Mouse (Mus musculus) forebrain, embryonic 10.5 days (tissue): ENCODE measurements at regions not wholly inside any gene's neighbourhood (a gene's known extent, or its start where the extent isn't known, plus 50 kb on each side); places are given as distances from the start of the nearest gene placed in this dataset.
"Not testable (repeated sequence)": the region's sequence is repeated elsewhere in the genome, so short reads cannot be mapped to it uniquely, and the experiment has no call there.

ENCODE experiments used
- DNase-seq: peaks from one replicate; pipeline ENCODE4 v3.0.0-alpha.2; 2017; ENCODE audit warnings: low spot score; ENCODE audit errors: extremely low spot score
- H3K27ac ChIP-seq: fragments of 300-500 bp; sonication (generic); 2 replicates; pipeline ENCODE4 v1.5.1; 2016; ENCODE audit warnings: mild to moderate bottlenecking
- H3K27me3 ChIP-seq: fragments of 300-500 bp; sonication (generic); 2 replicates; pipeline ENCODE4 v1.6.1; 2016; ENCODE audit warnings: mild to moderate bottlenecking; ENCODE audit not compliant: poor library complexity, severe bottlenecking
- H3K36me3 ChIP-seq: fragments of 300-500 bp; sonication (generic); replicated peaks from 2 replicates; pipeline ENCODE4 v1.6.1; 2016; ENCODE audit warnings: mild to moderate bottlenecking, moderate library complexity
- H3K4me1 ChIP-seq: fragments of 300-500 bp; sonication (generic); 2 replicates; pipeline ENCODE4 v1.6.1; 2016
- H3K4me3 ChIP-seq: fragments of 300-500 bp; sonication (generic); 2 replicates; pipeline ENCODE4 v1.5.1; 2016; ENCODE audit warnings: mild to moderate bottlenecking, moderate library complexity
- H3K9me3 ChIP-seq: fragments of 300-500 bp; sonication (generic); 2 replicates; pipeline ENCODE4 v1.6.1; 2016; ENCODE audit warnings: mild to moderate bottlenecking, moderate library complexity
- WGBS: fragments of 180-500 bp; shearing (Covaris S2); methylation state at CpG from one replicate; pipeline ENCODE4 v1.1.7; 2016; 5-methylcytosine and 5-hydroxymethylcytosine counted together

DNA sequence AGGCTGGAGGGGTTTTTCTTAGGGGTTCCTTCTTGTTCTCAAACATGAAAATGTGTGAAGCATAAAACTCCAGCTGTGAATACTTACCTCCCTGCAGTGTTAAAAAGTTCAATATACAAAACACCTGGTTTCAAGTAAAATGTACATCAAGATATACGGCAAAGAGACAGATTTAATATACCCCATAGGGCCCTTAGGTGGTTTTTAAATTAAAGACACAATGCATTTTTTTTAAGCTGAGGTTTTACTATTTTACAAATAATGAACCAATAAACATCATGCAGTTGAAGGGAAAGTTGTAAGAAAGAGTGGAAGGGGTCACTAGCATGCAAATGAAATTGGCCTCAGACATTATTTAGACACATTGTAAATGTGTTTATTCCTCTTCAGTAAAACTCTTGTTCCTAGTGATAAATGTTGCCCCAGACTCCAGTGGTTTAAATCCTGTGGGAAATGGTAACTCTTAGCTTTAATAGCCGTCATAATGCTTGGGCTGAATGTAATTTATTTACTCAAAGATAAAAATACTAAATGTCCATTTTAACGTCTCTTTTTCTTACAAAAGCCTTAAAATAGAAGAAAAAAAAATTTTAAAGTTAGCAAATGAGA, 1337.9 kb downstream of the Efnb2 start:
- H3K27ac ChIP-seq: peak overlapping the region; percentile 3; the same call in 1 of the 2 replicates
- peaks cover 23% of the 10 kb centered on the region for H3K4me1 ChIP-seq
- H3K4me3 ChIP-seq: no peak overlapping the region

DNA sequence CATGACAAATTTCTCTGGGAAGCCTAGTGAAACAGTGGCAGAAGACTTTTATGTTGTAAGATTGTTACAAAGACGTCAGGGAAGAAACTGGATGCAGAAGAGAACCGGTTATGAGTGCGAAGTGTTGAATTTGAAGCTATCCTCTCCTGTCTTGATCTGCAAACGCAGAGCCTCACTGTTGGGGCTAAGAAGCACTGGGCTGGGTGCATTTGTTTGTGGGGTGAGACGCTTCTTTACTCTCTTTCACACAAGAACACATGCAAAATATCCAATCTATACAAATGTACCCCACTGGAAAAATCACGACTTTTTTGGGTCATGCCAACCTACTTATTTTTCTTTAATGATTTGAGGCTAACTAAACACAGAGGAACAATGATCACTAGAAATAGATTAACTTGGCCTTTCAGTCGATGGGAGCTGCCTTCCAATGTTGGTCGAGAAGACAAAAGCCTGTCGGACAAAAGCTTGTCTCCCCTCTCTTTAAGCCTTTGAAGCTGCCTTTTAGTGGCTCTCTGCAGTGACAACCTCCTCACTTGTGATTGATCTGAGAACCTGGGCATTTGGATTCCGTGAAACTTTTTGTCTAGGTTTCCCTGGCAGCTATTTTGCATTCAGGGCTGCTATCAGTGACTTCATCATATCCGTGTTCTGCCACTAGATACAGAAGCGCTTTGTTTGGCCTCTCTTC, 1338.5 kb downstream of the Efnb2 start:
- H3K27me3 ChIP-seq: 0 out of 2 replicates have a peak, but pooled peaks cover 8% of the 10 kb centered on the region
- H3K9me3 ChIP-seq: no peaks in the 10 kb centered on the region
- no peak overlapping the region for H3K4me3 ChIP-seq
- H3K4me1 ChIP-seq: peaks cover 23% of the 10 kb centered on the region
- no peaks in the 10 kb centered on the region for H3K36me3 ChIP-seq
- peak; percentile 21 for DNase-seq
- peak overlapping the region; percentile 54 for H3K27ac ChIP-seq
- WGBS: 32% methylated on average over 12 of the region's 12 CpGs

More for the DNA sequence above, 1337.9 kb downstream of the Efnb2 start:
- DNase-seq: no peak
- WGBS: 58% methylated on average over 3 of the region's 3 CpGs
- Histone ChIP-seq H3K27me3 (0 out of 2 replicates have a peak, but pooled peaks cover 8% of the 10 kb centered on the region), H3K36me3 (no peaks in the 10 kb centered on the region), H3K9me3 (no peaks in the 10 kb centered on the region)

DNA sequence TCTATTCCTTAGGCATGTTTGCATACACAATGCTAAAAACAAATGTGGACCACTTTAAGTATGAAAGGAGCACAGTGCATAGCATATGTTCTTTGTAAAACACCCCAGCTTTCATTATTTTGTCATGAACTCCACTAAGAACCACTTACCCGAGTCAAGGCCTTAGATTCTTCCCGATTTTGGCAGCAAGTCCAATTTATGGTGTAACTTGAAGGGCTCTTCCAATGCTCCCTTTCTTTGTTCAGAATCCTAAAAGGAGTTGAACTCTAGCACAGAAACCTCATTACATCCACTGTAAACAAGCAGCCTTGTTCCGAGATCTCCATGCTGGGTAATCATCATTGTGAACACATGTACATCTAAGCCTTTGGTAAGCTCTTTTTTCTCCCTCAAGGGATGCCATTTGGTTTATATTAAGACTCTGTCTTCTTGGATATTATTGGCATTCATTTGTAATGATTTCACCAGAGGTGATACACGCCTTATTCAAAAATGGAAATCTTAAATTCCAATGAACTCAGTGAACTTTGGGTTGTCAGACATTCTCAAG, 1344.2 kb downstream of the Efnb2 start:
- Histone ChIP-seq H3K36me3 (no peaks in the 10 kb centered on the region), H3K27me3 (0 out of 2 replicates have a peak, but pooled peaks cover 8% of the 10 kb centered on the region), H3K9me3 (no peaks in the 10 kb centered on the region), H3K4me3 (no peak overlapping the region), H3K27ac (no peak overlapping the region), H3K4me1 (peaks cover 10% of the 10 kb centered on the region)
- WGBS: 64% methylated on average over 4 of the region's 4 CpGs
- no peak for DNase-seq

DNA sequence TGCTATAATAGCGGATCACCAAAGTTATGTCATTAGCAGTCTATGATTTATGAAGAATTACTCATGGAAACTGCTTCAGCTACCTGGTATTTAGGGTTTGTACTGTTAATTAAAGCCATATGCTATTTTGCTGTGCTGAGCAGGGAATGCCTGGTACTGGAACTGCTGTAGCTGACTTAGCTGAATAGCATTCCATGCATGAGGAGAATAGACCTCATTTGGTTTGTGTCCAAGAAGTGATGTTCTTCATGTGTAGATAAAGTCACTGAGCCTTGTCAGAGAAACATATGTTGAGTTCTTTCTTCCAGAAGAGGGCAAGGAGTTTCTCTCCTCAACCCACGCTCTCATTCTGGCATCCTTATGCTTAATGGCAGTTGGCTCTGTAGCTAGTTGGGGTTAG, 1351.8 kb downstream of the Efnb2 start:
- H3K4me1 ChIP-seq: no peaks in the 10 kb centered on the region
- H3K27ac ChIP-seq: no peak overlapping the region
- no peaks in the 10 kb centered on the region for H3K27me3 ChIP-seq
- DNase-seq: no peak
- 96% methylated on average over 2 of the region's 2 CpGs for WGBS
- no peaks in the 10 kb centered on the region for H3K36me3 ChIP-seq
- no peak overlapping the region for H3K4me3 ChIP-seq
- no peaks in the 10 kb centered on the region for H3K9me3 ChIP-seq

DNA sequence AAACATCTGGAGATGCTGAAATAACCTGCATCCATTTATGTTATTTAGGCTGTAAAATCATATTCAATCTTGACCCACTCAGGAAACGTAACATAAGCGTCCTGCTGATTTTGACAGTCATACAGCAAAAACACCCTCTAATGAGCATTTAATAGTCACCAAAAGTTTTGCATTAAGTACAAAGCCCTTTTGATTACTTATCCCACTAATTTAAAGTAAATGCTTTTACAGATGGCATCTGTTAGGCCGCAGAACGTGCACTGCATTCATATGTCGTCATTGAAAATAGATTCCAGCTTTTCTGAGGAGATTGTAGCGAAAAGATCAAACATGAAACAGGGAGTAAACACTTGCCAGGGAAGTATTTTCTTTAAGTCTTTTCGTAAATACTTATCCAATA, 1371.7 kb downstream of the Efnb2 start:
- DNase-seq: no peak
- H3K36me3 ChIP-seq: no peaks in the 10 kb centered on the region
- H3K27ac ChIP-seq: no peak overlapping the region
- no peaks in the 10 kb centered on the region for H3K9me3 ChIP-seq
- peaks cover 5% of the 10 kb centered on the region; the same call in 1 of the 2 replicates for H3K4me1 ChIP-seq
- no peak overlapping the region for H3K4me3 ChIP-seq
- H3K27me3 ChIP-seq: no peaks in the 10 kb centered on the region
- WGBS: 63% methylated on average over 7 of the region's 7 CpGs

DNA sequence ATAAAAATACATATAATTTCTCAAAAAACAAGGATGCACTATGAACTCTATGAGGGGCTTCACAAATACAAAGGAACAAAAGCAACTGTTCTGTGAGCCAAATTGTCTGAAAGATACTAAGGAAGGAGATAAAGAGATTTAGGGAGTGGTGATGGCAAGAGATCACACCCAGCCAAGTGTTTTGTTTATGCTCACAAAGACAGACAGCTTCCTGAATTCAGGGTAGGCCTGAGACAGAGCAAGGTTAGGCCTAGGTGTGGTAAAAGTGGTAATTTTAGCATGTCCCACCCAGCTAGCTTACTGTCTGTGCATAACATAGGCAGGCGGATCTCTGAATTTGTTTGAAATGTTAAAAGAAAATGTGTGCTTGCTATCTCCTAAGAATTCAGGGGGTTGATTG, 1374.5 kb downstream of the Efnb2 start:
- Histone ChIP-seq H3K4me3 (no peak overlapping the region), H3K4me1 (peaks cover 5% of the 10 kb centered on the region; the same call in 1 of the 2 replicates), H3K27ac (no peak overlapping the region), H3K9me3 (no peaks in the 10 kb centered on the region), H3K27me3 (no peaks in the 10 kb centered on the region), H3K36me3 (no peaks in the 10 kb centered on the region)
- DNase-seq: no peak
- WGBS: 90% methylated on average over 1 of the region's 1 CpGs

DNA sequence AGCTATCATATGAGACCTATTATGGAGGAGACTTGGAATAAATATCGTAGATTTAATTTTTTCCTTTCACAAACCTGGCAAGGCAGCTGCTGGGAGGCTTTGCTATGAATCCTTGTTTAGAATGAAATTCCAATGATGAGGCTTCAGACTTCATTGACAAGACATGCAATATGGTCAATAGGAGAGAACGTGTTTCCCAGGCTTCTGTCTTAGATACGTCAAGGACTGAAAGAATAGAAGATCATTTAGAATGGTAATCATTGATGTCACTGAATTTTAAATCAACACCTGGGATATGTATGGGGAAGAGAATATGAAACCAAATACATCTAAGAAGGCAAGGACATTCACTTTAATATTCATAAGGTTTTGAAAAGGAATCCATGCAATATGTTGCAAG, 1393.6 kb downstream of the Efnb2 start:
- no peak for DNase-seq
- no peak overlapping the region for H3K27ac ChIP-seq
- no peaks in the 10 kb centered on the region for H3K9me3 ChIP-seq
- WGBS: 86% methylated on average over 3 of the region's 3 CpGs
- H3K27me3 ChIP-seq: no peaks in the 10 kb centered on the region
- H3K36me3 ChIP-seq: no peaks in the 10 kb centered on the region
- no peaks in the 10 kb centered on the region for H3K4me1 ChIP-seq
- H3K4me3 ChIP-seq: no peak overlapping the region

DNA sequence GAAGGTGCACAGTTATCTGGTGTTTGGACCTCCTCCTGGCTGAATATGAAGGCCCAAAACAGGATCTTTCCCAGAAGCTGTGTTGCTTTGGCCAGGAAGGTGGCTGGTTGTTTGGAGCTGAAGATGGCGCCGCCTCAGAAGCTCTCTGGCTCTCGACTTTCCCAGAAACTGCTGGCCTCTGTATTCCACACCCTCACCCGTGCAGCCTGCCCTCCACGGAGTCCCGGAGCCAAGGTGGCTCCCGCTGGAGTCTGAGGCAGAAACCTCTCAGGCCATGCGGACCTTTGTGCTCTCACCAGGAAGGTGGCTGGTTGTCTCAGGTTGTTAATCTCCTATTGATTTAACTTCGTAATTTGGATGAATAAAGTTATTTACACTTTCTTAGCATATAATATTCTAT, 1406.7 kb downstream of the Efnb2 start:
- H3K4me1 ChIP-seq, H3K27ac ChIP-seq, H3K4me3 ChIP-seq, H3K27me3 ChIP-seq, H3K9me3 ChIP-seq, DNase-seq, H3K36me3 ChIP-seq: not testable (repeated sequence)
- 93% methylated on average over 9 of the region's 9 CpGs for WGBS

DNA sequence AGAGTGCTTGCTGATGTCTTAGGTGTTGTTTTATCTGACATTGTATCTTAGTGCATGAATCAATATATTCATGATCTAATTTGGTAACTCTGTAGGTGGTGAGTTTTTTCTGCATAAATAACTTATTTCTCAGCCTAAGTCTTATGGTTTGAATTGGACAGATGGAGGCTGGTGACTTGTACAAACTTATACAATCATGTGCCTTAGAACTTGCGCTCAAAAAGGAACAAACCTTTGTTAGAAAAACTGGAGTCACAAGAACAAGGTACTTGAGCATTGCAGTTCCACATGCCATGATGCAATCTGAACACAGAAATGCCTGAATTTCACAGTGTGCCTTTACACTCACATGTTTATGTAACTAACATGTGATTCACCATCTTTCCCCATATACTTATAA, 1420.7 kb downstream of the Efnb2 start:
- no peaks in the 10 kb centered on the region for H3K9me3 ChIP-seq
- DNase-seq: no peak

DNA sequence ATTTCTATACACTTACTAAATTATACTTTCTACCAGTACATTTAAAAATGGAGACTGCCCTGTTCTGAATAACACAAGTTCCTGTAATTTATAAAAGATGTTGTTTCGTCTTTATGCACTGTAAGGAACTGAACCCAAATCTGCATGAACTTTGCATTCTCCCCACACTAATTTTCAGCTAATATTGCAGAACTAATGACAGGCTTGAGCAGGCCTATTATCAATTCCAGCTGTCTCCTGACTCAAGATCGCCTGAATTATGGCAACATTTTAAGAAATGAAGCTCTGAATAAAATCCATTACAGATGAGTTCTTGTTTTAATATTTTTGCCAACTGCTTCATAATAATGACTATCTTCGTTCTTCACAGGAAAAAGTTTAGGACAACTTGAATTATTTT, 1427.0 kb downstream of the Efnb2 start:
- no peak for DNase-seq
- 79% methylated on average over 3 of the region's 3 CpGs for WGBS
- Histone ChIP-seq H3K27me3 (no peaks in the 10 kb centered on the region), H3K36me3 (no peaks in the 10 kb centered on the region), H3K9me3 (no peaks in the 10 kb centered on the region), H3K4me3 (no peak overlapping the region), H3K4me1 (no peaks in the 10 kb centered on the region), H3K27ac (no peak overlapping the region)

More for the DNA sequence above, 1420.7 kb downstream of the Efnb2 start:
- WGBS: 98% methylated on average over 1 of the region's 1 CpGs
- H3K36me3 ChIP-seq: no peaks in the 10 kb centered on the region
- no peak overlapping the region for H3K4me3 ChIP-seq
- no peaks in the 10 kb centered on the region for H3K27me3 ChIP-seq
- no peak overlapping the region for H3K27ac ChIP-seq
- no peaks in the 10 kb centered on the region for H3K4me1 ChIP-seq

DNA sequence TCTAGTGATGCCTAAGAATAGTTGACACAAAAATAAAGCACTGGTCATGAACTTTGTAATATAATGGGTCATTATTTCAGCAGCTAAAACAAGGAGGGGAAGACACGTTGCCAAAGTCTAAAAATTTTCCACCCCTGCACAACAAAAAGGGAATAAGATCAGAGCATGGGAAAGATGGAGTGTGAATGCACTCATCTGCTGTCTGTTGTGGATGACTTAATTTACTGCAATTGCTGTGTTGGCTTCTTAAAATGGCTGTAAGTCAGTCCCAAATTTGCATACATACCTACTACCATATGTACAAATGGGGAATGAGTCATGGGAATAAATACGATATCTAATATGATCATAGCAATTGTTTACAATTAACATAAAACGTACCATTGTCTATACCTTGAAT, 1441.7 kb downstream of the Efnb2 start:
- Histone ChIP-seq H3K27me3 (no peaks in the 10 kb centered on the region), H3K4me1 (peaks cover 7% of the 10 kb centered on the region), H3K9me3 (no peaks in the 10 kb centered on the region), H3K4me3 (no peak overlapping the region), H3K27ac (no peak overlapping the region), H3K36me3 (no peaks in the 10 kb centered on the region)
- no peak for DNase-seq
- 86% methylated on average over 3 of the region's 3 CpGs for WGBS

DNA sequence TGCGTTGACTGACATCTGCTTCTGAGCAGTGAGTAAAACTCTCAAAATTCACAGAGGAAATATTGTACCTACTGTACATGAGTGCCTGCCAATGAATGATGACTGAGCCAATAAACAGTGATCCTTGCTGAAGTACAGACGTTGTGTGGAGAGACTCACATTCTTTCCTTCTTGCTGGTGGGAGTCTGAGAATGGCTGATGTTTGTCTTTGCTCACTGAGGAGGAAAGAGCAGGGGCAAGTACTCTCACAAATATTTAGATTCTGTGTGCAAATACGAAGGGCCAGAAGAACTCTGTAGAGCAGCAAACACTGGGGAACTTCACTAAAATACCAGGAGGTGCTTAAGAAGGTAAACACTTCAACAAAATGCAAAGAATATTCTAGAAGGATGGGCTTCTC, 1453.9 kb downstream of the Efnb2 start:
- 60% methylated on average over 3 of the region's 3 CpGs for WGBS
- Histone ChIP-seq H3K4me3 (no peak overlapping the region), H3K9me3 (no peaks in the 10 kb centered on the region), H3K4me1 (no peaks in the 10 kb centered on the region), H3K36me3 (no peaks in the 10 kb centered on the region), H3K27ac (no peak overlapping the region), H3K27me3 (no peaks in the 10 kb centered on the region)
- no peak for DNase-seq

DNA sequence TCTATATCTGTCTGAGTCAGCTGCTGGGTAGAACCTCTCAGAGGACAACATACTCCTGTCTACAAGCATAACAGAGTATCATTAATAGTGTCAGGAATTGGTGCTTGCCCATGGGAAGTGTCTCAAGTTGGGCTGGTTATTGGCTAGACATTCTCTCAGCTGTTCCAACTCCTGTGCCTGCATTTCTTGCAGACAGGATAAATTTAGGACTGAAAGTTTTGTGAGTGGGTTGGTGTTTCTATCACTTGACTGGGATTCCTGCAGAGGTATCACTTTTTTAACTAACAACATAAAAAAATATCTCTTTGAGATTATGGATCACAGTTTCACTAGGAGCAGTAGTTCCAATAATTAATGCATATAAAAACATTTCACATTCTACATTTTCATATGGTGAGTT, 1454.4 kb downstream of the Efnb2 start:
- no peaks in the 10 kb centered on the region for H3K9me3 ChIP-seq
- no peak overlapping the region for H3K27ac ChIP-seq
- no peak for DNase-seq
- H3K36me3 ChIP-seq: no peaks in the 10 kb centered on the region
- H3K27me3 ChIP-seq: no peaks in the 10 kb centered on the region
- H3K4me3 ChIP-seq: no peak overlapping the region
- H3K4me1 ChIP-seq: no peaks in the 10 kb centered on the region
